Mouse (Mus musculus): ENCODE data around the gene Cnn2.

The Cnn2 gene

DNA sequence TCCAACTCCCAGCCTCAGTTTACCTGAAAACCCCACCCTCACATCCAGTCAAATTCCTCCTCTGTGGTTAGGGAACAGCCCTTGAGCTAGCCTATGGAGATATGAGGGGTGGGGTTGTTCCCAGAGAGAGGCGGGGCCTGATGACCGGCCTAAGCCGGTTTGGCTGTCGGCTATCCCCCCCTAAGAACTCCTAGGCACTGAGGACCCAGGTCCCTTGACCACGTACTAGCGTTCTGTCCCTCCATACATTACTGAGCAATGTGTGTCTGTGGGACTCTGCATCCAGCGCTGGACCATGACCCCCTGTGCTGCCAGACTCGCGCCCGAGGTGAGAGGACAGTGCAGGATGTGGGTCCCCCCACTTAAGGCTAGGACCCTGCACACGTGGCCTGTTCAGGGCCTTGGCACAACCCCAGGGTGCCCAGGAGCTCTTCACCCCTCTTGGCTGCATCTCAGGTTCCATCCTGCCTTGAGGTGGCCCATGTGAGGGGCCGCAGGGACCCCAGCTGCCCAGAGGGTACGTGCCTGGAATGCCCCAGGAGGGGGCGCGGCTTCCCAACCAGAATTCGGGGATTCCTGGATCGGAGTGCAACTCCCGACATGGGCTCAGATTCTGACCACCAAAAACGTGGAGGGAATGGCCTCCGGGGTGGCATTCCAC is 31.2 kb downstream of the Cnn2 start:
- DNase-seq (ENCODE audit: low spot score) = no peak

- DNase-seq (ENCODE audit: low spot score) = no peak
Measured at GRCm38 (mm10) chr10:80020191-80020590, 31.8 kb downstream of the Cnn2 start.

GRCm38 (mm10) chr10:80020603-80021319 is 32.4 kb downstream of the Cnn2 start:
- no peak for DNase-seq (ENCODE audit: low spot score)

DNA sequence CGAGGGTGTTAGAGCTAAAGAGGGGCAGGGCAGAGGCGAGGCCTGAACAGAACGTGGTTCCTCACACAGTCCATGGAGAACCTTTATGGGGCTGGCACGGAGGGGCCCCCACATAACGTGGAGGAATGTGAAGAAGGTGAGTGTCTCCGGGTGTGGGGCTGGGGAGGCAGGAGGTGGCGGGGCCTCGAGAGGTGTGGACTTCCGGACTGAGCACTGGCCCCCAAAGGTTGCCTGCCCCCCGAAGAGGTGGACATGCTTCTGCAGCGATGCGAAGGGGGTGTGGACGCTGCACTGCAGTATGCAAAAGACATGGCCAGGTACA is 32.9 kb downstream of the Cnn2 start:
- no peak for DNase-seq (ENCODE audit: low spot score)

- no peak for DNase-seq (ENCODE audit: low spot score)
Measured at GRCm38 (mm10) chr10:80022164-80022563, 33.8 kb downstream of the Cnn2 start.

- no peak for DNase-seq (ENCODE audit: low spot score)
Measured at GRCm38 (mm10) chr10:80022806-80023205, 34.4 kb downstream of the Cnn2 start.

DNA sequence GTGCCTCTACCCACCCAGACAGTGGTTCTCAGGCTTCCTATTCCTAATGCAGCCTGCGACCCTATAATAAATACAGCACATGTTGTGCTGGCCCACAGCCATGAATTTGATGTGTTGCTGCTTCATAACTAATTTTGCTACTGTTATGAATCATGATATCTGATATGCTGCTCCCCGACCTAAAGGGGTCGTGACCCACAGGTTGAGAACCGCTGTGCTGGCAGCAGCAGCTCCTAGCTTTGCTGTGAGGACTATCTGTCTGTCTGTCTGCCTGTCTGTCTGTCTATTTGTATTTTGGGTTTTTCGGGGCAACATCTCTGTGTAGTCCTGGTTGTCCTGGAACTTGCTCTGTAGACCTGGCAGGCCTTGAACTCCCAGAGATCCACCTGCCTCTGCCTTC is 35.4 kb downstream of the Cnn2 start:
- no peak for DNase-seq (ENCODE audit: low spot score)

DNA sequence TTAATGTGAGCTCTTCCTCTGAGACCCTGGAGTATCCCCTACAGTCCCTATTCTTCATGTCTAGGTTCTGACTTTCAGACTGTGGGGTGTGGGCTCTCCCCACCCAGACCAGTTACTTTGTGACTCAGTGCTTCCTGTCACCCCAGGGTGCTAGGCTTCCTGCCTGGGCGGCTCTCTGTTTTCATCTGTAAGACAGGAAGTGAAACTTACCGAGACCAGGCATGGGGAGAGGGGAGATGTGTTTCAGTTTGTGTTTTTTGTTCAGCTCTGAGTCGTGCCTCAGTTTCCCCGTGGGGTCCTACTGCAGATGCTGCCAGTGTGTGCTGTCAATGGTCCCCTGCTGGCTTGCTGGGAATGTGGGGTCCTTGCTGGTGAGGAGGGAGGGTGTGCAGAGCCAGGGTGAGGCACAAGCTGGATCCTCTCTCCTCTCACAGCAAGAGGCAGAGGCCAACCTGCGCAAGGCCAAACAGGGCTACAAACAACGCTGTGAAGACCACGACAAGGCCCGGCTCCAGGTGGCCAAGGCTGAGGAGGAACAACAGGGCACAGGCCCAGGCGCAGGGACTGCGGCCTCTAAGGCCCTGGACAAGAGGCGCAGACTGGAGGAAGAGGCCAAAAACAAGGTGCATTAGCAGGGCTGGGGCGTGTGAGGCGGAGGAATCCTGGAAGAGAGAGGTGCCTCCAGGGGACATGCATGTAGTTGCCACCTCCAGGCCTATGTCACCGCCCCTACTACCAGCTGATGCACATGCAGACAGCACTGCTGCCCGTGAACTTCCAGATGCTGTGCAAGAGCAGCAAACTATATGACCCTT is 36.1 kb downstream of the Cnn2 start:
- no peak for DNase-seq (ENCODE audit: low spot score)

GRCm38 (mm10) chr10:80025044-80025347 is 36.6 kb downstream of the Cnn2 start:
- DNase-seq (ENCODE audit: low spot score) = no peak

DNA sequence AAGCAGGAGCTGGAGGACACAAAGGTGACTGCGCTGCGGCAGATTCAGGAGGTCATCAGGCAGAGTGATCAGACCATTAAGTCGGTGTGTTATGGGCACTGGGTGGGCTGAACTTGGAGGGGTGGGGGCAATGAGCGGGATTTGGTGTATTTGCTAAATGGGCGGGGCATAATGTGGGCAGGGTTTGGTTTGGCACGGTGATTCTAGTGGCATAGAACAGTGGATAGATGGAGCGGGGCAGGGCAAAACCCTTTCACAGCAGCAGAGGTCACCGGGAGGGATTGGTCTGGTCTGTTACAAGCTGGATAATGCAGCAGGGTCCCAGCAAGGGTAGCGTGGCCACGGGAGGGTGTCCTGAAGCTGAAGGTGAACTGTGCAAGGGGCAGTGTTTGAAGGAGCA is 37.1 kb downstream of the Cnn2 start:
- DNase-seq (ENCODE audit: low spot score) = no peak

- DNase-seq (ENCODE audit: low spot score) = no peak
Measured at GRCm38 (mm10) chr10:80025889-80026288, 37.5 kb downstream of the Cnn2 start.

- DNase-seq (ENCODE audit: low spot score) = no peak
Measured at GRCm38 (mm10) chr10:80027681-80028520, 39.5 kb downstream of the Cnn2 start.

DNA sequence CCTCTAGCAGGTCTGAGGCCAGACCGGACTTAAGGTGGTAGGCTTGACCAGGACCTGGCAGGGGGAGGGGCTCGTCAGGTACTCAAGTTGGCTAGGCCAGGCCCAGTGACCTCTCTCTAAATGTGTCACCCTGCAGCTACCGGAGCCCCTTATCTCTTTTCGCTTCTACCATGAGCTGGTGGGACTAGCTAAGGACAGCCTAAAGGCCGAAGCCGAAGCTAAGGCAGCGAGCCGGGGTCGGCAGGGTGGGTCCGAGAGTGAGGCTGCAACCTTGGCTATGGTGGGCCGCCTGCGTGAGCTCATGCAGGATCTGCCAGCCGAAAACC is 40.1 kb downstream of the Cnn2 start:
- no peak for DNase-seq (ENCODE audit: low spot score)

- no peak for DNase-seq (ENCODE audit: low spot score)
Measured at GRCm38 (mm10) chr10:80030191-80030590, 41.8 kb downstream of the Cnn2 start.

DNA sequence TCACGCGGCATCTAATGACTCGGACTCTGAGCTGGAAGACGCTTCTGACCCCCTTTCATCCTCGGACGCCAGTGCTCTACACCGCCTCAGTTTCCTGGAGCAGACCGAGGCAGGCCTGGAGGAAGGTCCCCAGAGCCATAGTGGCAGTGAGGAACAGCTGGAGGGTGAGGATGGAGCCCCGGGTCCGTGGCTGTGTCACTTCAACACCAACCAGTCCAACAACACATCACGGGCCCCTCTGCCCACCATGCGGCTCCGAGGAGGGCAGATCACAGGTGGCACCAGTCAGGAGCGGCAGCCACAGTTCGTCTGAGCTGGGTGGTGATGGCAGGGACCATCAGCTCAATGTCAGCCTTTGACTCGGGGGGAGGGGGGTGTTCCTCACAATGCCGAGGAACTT is 42.4 kb downstream of the Cnn2 start:
- DNase-seq (ENCODE audit: low spot score) = no peak

- DNase-seq (ENCODE audit: low spot score) = peak; percentile 62
Measured at GRCm38 (mm10) chr10:80032799-80033480, 44.6 kb downstream of the Cnn2 start.

GRCm38 (mm10) chr10:80033511-80034391 is 45.4 kb downstream of the Cnn2 start:
- DNase-seq (ENCODE audit: low spot score) = no peak

DNA sequence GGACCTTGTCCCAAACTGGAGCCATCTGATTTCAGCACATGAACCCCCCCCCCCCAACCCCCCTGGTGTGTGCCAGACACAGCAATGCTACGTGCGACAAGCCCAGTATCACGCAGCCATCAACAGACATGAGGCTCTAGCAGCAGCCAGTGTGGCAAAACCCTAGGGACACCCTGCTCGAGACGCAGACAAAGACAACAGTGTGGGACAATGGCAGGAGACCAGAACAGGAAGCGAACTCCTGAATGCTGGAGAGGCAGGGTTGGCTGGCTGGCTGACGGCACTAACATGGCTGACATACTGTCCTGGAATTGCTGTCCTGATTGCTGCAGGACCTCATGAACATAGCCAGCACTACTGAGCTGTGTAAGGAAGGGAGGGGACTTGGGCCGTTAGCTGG is 46.8 kb downstream of the Cnn2 start:
- DNase-seq (ENCODE audit: low spot score) = no peak

DNA sequence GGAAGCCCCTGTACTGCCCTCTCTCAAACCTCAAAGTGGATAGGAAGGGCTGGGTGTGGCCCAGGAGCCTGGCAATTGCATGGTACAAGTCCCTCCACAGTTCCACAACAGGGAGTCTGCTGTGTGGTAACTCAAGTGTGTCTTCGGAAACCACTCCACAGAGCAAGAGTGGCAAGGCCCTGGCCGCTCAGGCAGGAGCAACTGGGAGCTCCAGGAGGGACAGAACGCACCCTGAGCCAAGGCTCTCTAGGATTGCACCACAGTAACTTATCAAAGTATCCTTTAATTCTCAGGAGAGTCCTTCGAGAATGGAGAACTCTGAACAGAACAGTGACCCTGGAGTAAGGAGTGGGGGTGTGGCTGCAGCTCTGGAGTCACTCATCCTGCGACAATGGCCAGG is 47.3 kb downstream of the Cnn2 start:
- no peak for DNase-seq (ENCODE audit: low spot score)

DNA sequence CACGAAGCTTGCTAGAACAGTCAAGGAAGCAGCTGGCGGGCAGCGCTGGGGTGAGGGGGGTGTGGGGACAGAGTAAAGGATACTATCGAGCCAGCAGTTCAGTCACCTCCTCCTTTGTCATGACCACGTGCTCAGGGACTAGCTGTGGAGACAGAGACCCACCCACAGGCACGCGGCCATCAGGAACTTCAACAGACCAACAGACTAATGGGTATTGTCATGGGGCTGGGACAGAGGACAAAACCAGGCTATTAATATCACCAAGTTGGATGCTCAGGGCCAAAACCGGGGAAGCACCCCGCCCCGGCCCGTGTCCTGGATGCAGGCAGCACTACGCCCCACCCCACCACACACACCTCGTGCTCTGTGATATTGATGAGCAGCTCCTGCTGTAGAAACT is 48.4 kb downstream of the Cnn2 start:
- no peak for DNase-seq (ENCODE audit: low spot score)

DNA sequence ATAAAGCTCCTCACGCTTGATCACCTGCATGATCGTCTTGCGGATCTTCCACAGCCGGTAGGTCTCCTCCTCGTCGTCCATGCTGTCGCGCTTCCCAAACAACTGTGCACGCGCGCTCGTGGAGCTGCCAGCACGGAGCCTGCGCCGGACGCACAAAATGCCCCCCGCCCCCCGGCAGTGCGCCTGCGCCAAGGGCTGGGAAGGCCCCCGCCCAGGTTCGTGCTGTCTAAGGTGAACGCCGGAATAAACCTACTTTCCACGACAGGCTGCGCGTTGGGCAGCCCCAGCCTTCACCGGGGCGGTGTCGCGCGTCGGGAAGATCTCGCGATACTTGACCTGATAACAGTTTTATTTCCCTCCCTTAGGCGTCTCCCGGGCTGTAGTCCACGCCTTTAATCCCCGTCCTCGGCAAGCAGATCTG is 51.2 kb downstream of the Cnn2 start, which contains the start of gene Polr2e:
Gene Polr2e (minus strand): TSS at position 237 of the 421 bp plus-strand sequence.
- DNase-seq (ENCODE audit: low spot score) = peak; percentile 98
